Mouse (Mus musculus) heart, embryonic 11.5 days (tissue): ENCODE data around the gene 1700022I11Rik. TPM values are rescaled to one million over a fixed set of nuclear protein-coding genes. Genes with fewer than 3 reads are reported as not detected.
A peak's percentile ranks its signal among the peaks of the same experiment; 100 is the strongest.

Source experiments
- ATAC-seq: fragments of 200-750 bp; cut with Nextera tagmentation; replicated peaks from 2 replicates; pipeline ENCODE4 v1.8.0; 2017; ENCODE audit warnings: moderate library complexity; ENCODE audit not compliant: insufficient number of reproducible peaks, low FRiP score, low TSS enrichment
- H3K27ac ChIP-seq: fragments of 300-500 bp; sonication (generic); 2 replicates; pipeline ENCODE4 v1.5.1; 2014; ENCODE audit warnings: mild to moderate bottlenecking, low read depth, low read length
- H3K27me3 ChIP-seq: fragments of 300-500 bp; sonication (generic); 2 replicates; pipeline ENCODE4 v1.6.1; 2014; ENCODE audit warnings: mild to moderate bottlenecking, low read length, mixed read lengths; ENCODE audit not compliant: control insufficient read depth, insufficient read depth
- H3K36me3 ChIP-seq: fragments of 300-500 bp; sonication (generic); 2 replicates; pipeline ENCODE4 v1.6.1; 2014; ENCODE audit warnings: mild to moderate bottlenecking, low read length, moderate library complexity, mixed read lengths; ENCODE audit not compliant: control insufficient read depth, insufficient read depth
- H3K4me1 ChIP-seq: fragments of 300-500 bp; sonication (generic); 2 replicates; pipeline ENCODE4 v1.6.1; 2014; ENCODE audit warnings: low read length; ENCODE audit not compliant: control insufficient read depth, insufficient read depth
- H3K4me2 ChIP-seq: fragments of 300-500 bp; sonication (generic); 2 replicates; pipeline ENCODE4 v1.6.1; 2014; ENCODE audit warnings: mild to moderate bottlenecking, moderate library complexity
- H3K4me3 ChIP-seq: fragments of 300-500 bp; sonication (generic); 2 replicates; pipeline ENCODE4 v1.5.1; 2014; ENCODE audit warnings: low read depth, low read length
- H3K9ac ChIP-seq: fragments of 300-500 bp; sonication (generic); 2 replicates; pipeline ENCODE4 v1.6.1; 2014; ENCODE audit warnings: mild to moderate bottlenecking, low read depth, low read length, moderate library complexity
- H3K9me3 ChIP-seq: fragments of 300-500 bp; sonication (generic); replicated peaks from 2 replicates; pipeline ENCODE4 v1.6.1; 2016; ENCODE audit warnings: low read length; ENCODE audit not compliant: control insufficient read depth
- WGBS: fragments of 180-500 bp; shearing (Covaris S2); extraction: QIAGEN DNeasy Blood & Tissue Kit; methylation state at CpG from one replicate; pipeline ENCODE4 v1.1.7; 2014; ENCODE audit not compliant: insufficient replicate concordance; 5-methylcytosine and 5-hydroxymethylcytosine counted together
- polyA plus RNA-seq: library from polyadenylated mRNA; unstranded; fragments of >200 nt; fragmentation: Nextera tagmentation; extraction: Ambion mirVana; gene quantifications from 2 replicates; pipeline ENCODE4 v1.2.1, GENCODE M21; 2014

1700022I11Rik gene
- polyA plus RNA-seq, 1 experiment from 2014 or later = 0.36 TPM

GRCm38 (mm10) chr4:42946733-42947290 is 22.6 kb upstream of the 1700022I11Rik start:
- WGBS = 62% methylated on average over 10 of the region's 10 CpGs
- no peak overlapping the region for H3K9ac ChIP-seq
- no peak overlapping the region for H3K27ac ChIP-seq
- H3K36me3 ChIP-seq = no peaks in the 10 kb centered on the region
- peaks cover 33% of the 10 kb centered on the region for H3K27me3 ChIP-seq
- no peak for ATAC-seq
- H3K4me3 ChIP-seq = no peak overlapping the region
- no peaks in the 10 kb centered on the region for H3K9me3 ChIP-seq
- H3K4me1 ChIP-seq = peaks cover 20% of the 10 kb centered on the region
- no peak overlapping the region for H3K4me2 ChIP-seq

GRCm38 (mm10) chr4:42948527-42948926 is 20.9 kb upstream of the 1700022I11Rik start:
- Histone ChIP-seq H3K9me3 (no peaks in the 10 kb centered on the region), H3K27ac (no peak overlapping the region), H3K4me3 (no peak overlapping the region), H3K4me1 (peaks cover 36% of the 10 kb centered on the region), H3K4me2 (no peak overlapping the region; the same call in 1 of the 2 replicates), H3K9ac (no peak overlapping the region), H3K27me3 (peaks cover 26% of the 10 kb centered on the region), H3K36me3 (no peaks in the 10 kb centered on the region)
- ATAC-seq = no peak
- 35% methylated on average over 13 of the region's 13 CpGs for WGBS

- Histone ChIP-seq H3K9ac (peak overlapping the region; percentile 24; the same call in 1 of the 2 replicates), H3K27me3 (peaks cover 23% of the 10 kb centered on the region), H3K36me3 (no peaks in the 10 kb centered on the region), H3K4me3 (peak overlapping the region; percentile 75), H3K9me3 (no peaks in the 10 kb centered on the region), H3K27ac (no peak overlapping the region), H3K4me1 (peaks cover 42% of the 10 kb centered on the region), H3K4me2 (peak overlapping the region; percentile 85)
- 8% methylated on average over 14 of the region's 14 CpGs for WGBS
- no peak for ATAC-seq
These were observed 20.2 kb upstream of the 1700022I11Rik start for GRCm38 (mm10) chr4:42949051-42949675.

- ATAC-seq = peak; percentile 88
- no peaks in the 10 kb centered on the region for H3K36me3 ChIP-seq
- peak within 1 kb of the TSS; percentile 92 for H3K27ac ChIP-seq
- no peaks in the 10 kb centered on the region for H3K9me3 ChIP-seq
- peak within 1 kb of the TSS; percentile 85 for H3K9ac ChIP-seq
- peak within 1 kb of the TSS; percentile 75 for H3K4me3 ChIP-seq
- peaks cover 45% of the 10 kb centered on the region for H3K4me1 ChIP-seq
- peak within 1 kb of the TSS; percentile 85 for H3K4me2 ChIP-seq
- peaks cover 20% of the 10 kb centered on the region for H3K27me3 ChIP-seq
- under 1% methylated on average over 39 of the region's 39 CpGs for WGBS
These were observed 19.7 kb upstream of the 1700022I11Rik start, which contains the start of gene Dnajb5 for GRCm38 (mm10) chr4:42949676-42950051. TSS of gene Dnajb5 (plus strand) at chr4:42949814.

- Histone ChIP-seq H3K9me3 (no peaks in the 10 kb centered on the region), H3K36me3 (no peaks in the 10 kb centered on the region), H3K4me2 (peak overlapping the region; percentile 85), H3K27ac (peak overlapping the region; percentile 92), H3K4me3 (peak overlapping the region; percentile 75), H3K9ac (peak overlapping the region; percentile 85), H3K27me3 (peaks cover 20% of the 10 kb centered on the region), H3K4me1 (peaks cover 48% of the 10 kb centered on the region)
- ATAC-seq = peak; percentile 66
- 4% methylated on average over 9 of the region's 27 CpGs for WGBS
These were observed 19.3 kb upstream of the 1700022I11Rik start for GRCm38 (mm10) chr4:42950065-42950558.

GRCm38 (mm10) chr4:42951206-42952195 is 17.9 kb upstream of the 1700022I11Rik start:
- no peak overlapping the region for H3K27ac ChIP-seq
- 58% methylated on average over 10 of the region's 11 CpGs for WGBS
- no peak for ATAC-seq
- H3K4me3 ChIP-seq = peak overlapping the region; percentile 75; the same call in 1 of the 2 replicates
- peaks cover 48% of the 10 kb centered on the region for H3K4me1 ChIP-seq
- peak overlapping the region; percentile 85 for H3K4me2 ChIP-seq
- H3K9me3 ChIP-seq = no peaks in the 10 kb centered on the region
- no peaks in the 10 kb centered on the region for H3K36me3 ChIP-seq
- peaks cover 17% of the 10 kb centered on the region for H3K27me3 ChIP-seq
- 0 out of 2 replicates have a peak overlapping the region, but pooled peaks have one; percentile 12 for H3K9ac ChIP-seq

- peaks cover 48% of the 10 kb centered on the region for H3K4me1 ChIP-seq
- peaks cover 7% of the 10 kb centered on the region for H3K27me3 ChIP-seq
- peaks cover 7% of the 10 kb centered on the region; the same call in 1 of the 2 replicates for H3K36me3 ChIP-seq
- no peak overlapping the region for H3K4me3 ChIP-seq
- H3K9ac ChIP-seq = peak overlapping the region; percentile 66; the same call in 1 of the 2 replicates
- ATAC-seq = no peak
- H3K4me2 ChIP-seq = peak overlapping the region; percentile 51; the same call in 1 of the 2 replicates
- no peaks in the 10 kb centered on the region for H3K9me3 ChIP-seq
- WGBS = 81% methylated on average over 7 of the region's 7 CpGs
- peak overlapping the region; percentile 97 for H3K27ac ChIP-seq
These were observed 16.8 kb upstream of the 1700022I11Rik start for GRCm38 (mm10) chr4:42952563-42952962.
